Mouse (Mus musculus) erythroblast, embryonic 14.5 days (primary cell): Measurements from ENCODE around the gene Atxn7l3. TPM values are rescaled to one million over a fixed set of nuclear protein-coding genes. Genes with fewer than 3 reads are reported as not detected.

Source experiments
- H3K27me3 ChIP-seq: 2 replicates; pipeline ENCODE4 v1.6.1; 2012; ENCODE audit warnings: inconsistent platforms; ENCODE audit not compliant: control insufficient read depth
- H3K36me3 ChIP-seq: 2 replicates; pipeline ENCODE4 v1.6.1; 2012; ENCODE audit warnings: mild to moderate bottlenecking, inconsistent platforms; ENCODE audit not compliant: control insufficient read depth
- H3K4me1 ChIP-seq: 2 replicates; pipeline ENCODE4 v1.6.1; 2012; ENCODE audit warnings: inconsistent platforms; ENCODE audit not compliant: control insufficient read depth
- H3K4me3 ChIP-seq: replicated peaks from 2 replicates; pipeline ENCODE3; 2012; ENCODE audit warnings: moderate library complexity, mild to moderate bottlenecking, inconsistent platforms
- H3K9me3 ChIP-seq: 2 replicates; pipeline ENCODE4 v1.6.1; 2012; ENCODE audit warnings: low read length, inconsistent platforms, mixed read lengths; ENCODE audit not compliant: control insufficient read depth
- GATA1 ChIP-seq: IDR thresholded peaks from 2 replicates; pipeline ENCODE4 v1.6.1; 2012; ENCODE audit warnings: low read length, inconsistent platforms, mixed read lengths
- TAL1 ChIP-seq: IDR thresholded peaks from 3 replicates; pipeline ENCODE4 v1.6.1; 2012; ENCODE audit warnings: low read length, inconsistent platforms, mixed read lengths
- polyA plus RNA-seq: library from polyadenylated mRNA; stranded (reverse); fragments of >175 nt; gene quantifications from 2 replicates; pipeline ENCODE4 v1.2.3, GENCODE M21; 2012

The Atxn7l3 gene
- polyA plus RNA-seq, 1 experiment, result 6.0 TPM

- Histone ChIP-seq H3K4me3 (no peak overlapping the region), H3K27me3 (peaks cover 72% of the 10 kb centered on the region), H3K9me3 (peaks cover 5% of the 10 kb centered on the region), H3K36me3 (no peaks in the 10 kb centered on the region), H3K4me1 (peaks cover 3% of the 10 kb centered on the region)
- TF ChIP-seq TAL1 (no peak), GATA1 (no peak)
Observed at GRCm38 (mm10) chr11:102334973-102335700, 38.7 kb upstream of the Atxn7l3 start.

DNA sequence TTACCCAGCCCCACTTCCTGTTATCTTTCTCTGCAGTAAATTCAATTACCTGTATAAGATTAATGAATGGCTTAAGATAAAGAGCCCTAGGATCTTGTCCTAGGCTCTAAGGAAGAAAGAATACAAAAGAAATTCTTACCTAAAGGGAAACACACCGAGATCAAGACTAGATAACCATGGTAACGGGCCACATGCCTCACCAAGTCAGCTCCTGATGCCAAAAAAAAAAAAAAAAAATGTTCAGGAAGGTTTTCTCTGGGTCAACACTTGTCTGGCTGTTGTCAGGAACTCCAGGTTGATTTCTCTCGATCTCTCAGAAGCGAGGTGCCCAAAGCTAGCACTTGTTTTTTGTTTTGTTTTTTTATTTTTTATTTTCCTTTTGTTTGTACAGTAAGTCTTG, 37.6 kb upstream of the Atxn7l3 start:
- H3K36me3 ChIP-seq, result no peaks in the 10 kb centered on the region
- no peaks in the 10 kb centered on the region for H3K9me3 ChIP-seq

DNA sequence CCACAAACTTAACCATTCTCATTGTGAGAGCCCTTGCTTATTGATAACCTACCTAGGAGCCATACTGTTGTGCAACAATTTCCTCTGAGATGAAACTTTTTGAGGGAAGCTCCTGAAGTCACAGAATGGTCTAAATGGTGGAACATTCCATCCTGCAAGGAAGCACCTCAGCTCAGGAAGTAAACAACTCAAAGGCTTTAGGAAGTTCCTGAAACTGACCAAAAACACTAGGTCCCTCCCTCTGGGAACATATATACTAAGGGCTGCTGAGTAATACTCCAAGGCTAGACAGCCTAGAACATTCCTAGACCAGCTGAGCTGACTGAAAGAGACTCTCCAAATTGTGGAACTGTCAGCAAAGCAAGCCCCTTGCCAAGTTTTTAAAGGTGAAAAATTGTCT, 36.6 kb upstream of the Atxn7l3 start:
- H3K27me3 ChIP-seq, result peaks cover 73% of the 10 kb centered on the region
- peaks cover 3% of the 10 kb centered on the region for H3K4me1 ChIP-seq
- no peak for TF ChIP-seq TAL1
- TF ChIP-seq GATA1, result no peak
- no peak overlapping the region for H3K4me3 ChIP-seq
- H3K36me3 ChIP-seq, result no peaks in the 10 kb centered on the region
- H3K9me3 ChIP-seq, result no peaks in the 10 kb centered on the region

More for the DNA sequence above, 37.6 kb upstream of the Atxn7l3 start:
- no peak for TF ChIP-seq TAL1
- no peak for TF ChIP-seq GATA1
- peaks cover 73% of the 10 kb centered on the region for H3K27me3 ChIP-seq
- peaks cover 3% of the 10 kb centered on the region for H3K4me1 ChIP-seq
- H3K4me3 ChIP-seq, result no peak overlapping the region

DNA sequence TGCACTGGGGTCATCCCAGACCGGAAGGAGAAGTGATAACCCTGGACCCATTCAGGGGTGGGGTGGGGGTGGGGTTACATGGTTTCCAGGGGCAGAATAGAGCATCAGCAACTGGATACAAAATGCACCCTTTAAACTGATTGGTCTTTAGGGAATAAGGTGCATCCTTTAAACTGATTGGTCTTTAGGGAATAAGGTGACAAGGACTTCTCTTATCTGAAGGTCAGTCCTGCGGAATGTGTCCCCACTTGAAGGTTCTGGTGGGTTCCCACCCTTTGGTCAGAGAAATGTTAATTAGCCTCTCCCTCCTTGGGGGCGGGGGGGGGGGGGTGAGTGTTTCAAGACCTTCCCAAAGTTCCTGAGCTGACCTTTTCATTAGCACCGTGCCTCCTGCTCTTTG, 35.4 kb upstream of the Atxn7l3 start:
- TF ChIP-seq GATA1 (no peak), TAL1 (no peak)
- no peak overlapping the region for H3K4me3 ChIP-seq
- peaks cover 5% of the 10 kb centered on the region for H3K4me1 ChIP-seq
- no peaks in the 10 kb centered on the region for H3K36me3 ChIP-seq
- peaks cover 72% of the 10 kb centered on the region for H3K27me3 ChIP-seq
- H3K9me3 ChIP-seq, result no peaks in the 10 kb centered on the region

DNA sequence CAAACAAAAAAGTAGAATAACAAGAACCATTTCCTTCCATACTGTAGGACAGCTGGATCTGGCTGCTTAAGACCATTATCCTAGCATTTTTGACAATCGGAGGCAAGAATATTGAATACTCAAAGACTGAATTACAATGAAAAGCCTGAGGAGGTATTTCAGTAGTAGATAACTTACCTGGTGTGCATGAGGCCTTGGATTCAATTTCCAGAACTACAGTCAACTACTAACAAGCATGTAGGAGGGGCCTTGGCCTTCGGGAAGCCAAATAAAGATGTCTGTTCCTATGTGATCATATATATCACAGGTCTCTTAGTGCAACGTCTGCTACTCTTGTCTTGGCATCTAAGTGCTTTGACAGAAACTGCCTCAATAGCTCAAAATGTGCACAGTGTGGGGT, 33.6 kb upstream of the Atxn7l3 start:
- H3K9me3 ChIP-seq, result no peaks in the 10 kb centered on the region
- TF ChIP-seq TAL1 (no peak), GATA1 (no peak)
- H3K4me1 ChIP-seq, result peaks cover 2% of the 10 kb centered on the region; the same call in 1 of the 2 replicates
- no peaks in the 10 kb centered on the region for H3K36me3 ChIP-seq
- peaks cover 68% of the 10 kb centered on the region for H3K27me3 ChIP-seq
- H3K4me3 ChIP-seq, result no peak overlapping the region

- H3K36me3 ChIP-seq, result no peaks in the 10 kb centered on the region
- peaks cover 68% of the 10 kb centered on the region for H3K27me3 ChIP-seq
- TF ChIP-seq TAL1 (no peak), GATA1 (no peak)
- no peak overlapping the region for H3K4me3 ChIP-seq
- peaks cover 2% of the 10 kb centered on the region; the same call in 1 of the 2 replicates for H3K4me1 ChIP-seq
- no peaks in the 10 kb centered on the region for H3K9me3 ChIP-seq
Observed at GRCm38 (mm10) chr11:102329518-102329917, 33.1 kb upstream of the Atxn7l3 start.

DNA sequence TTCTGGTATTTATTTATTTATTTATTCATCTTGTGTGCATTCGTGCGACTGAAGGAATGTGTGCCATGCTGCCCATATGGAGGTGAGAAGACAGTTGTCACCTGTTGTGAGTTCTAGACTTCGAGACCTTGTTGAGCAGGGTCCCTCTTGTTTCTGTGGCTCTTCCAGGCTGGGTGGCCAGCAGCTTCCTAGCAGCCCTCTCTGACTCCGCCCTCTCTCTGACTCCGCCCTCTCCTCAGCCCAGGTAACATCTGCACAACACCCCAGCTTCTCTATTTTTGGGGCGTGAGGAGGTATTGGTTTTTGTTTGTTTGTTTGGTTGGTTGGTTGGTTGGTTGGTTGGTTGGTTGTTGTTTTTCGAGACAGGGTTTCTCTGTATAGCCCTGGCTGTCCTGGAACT, 31.4 kb upstream of the Atxn7l3 start:
- Histone ChIP-seq H3K36me3 (no peaks in the 10 kb centered on the region), H3K27me3 (peaks cover 75% of the 10 kb centered on the region), H3K4me1 (peaks cover 2% of the 10 kb centered on the region; the same call in 1 of the 2 replicates), H3K4me3 (no peak overlapping the region), H3K9me3 (no peaks in the 10 kb centered on the region)
- no peak for TF ChIP-seq GATA1

DNA sequence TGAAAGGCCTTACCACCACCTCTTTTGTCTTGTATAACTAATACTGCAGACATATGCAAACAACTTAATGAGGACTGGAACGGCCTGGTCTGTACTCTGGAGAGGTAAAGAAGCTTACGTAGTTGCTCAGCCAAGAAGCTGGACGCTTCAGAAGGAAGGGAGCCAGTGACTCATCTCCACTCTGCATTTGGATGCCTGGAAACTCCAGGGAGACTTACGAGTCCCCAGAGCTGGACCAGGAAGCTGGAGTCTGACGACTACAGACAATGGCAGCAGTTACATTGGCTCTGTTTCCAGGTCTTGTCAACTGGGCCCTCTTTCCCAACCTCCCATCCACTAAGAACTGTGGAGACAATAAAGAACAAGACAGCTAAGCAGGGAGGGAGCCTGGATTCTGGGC, 30.8 kb upstream of the Atxn7l3 start:
- no peaks in the 10 kb centered on the region for H3K36me3 ChIP-seq
- no peaks in the 10 kb centered on the region for H3K9me3 ChIP-seq
- TF ChIP-seq TAL1, result no peak
- TF ChIP-seq GATA1, result no peak
- H3K4me3 ChIP-seq, result no peak overlapping the region
- H3K27me3 ChIP-seq, result peaks cover 74% of the 10 kb centered on the region
- H3K4me1 ChIP-seq, result peaks cover 2% of the 10 kb centered on the region; the same call in 1 of the 2 replicates

DNA sequence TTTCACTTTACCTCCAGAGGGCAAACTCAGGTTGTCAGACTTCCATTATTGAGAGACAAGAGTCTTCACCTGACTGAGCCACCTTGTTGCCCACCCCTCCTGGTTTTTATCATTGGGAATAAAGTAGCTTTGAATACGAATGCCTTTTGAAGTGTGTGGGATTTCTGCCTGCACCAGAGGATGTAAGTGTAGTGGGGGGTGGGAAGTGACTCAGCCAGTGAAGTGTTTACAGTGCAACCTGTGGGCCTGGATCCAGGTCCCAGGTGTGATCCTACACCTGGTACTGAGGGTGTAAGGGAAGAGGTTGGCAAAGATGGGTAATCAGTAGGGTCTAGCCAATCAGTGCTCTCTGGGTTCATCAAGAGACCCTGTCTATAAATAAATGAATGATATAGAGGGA, 27.1 kb upstream of the Atxn7l3 start:
- Histone ChIP-seq H3K9me3 (no peaks in the 10 kb centered on the region), H3K4me1 (peaks cover 20% of the 10 kb centered on the region), H3K36me3 (no peaks in the 10 kb centered on the region), H3K4me3 (no peak overlapping the region), H3K27me3 (peaks cover 67% of the 10 kb centered on the region)
- TF ChIP-seq GATA1, result no peak
- TF ChIP-seq TAL1, result no peak

- Histone ChIP-seq H3K4me3 (no peak overlapping the region), H3K4me1 (peaks cover 19% of the 10 kb centered on the region), H3K36me3 (peaks cover 3% of the 10 kb centered on the region; the same call in 1 of the 2 replicates), H3K9me3 (no peaks in the 10 kb centered on the region), H3K27me3 (peaks cover 54% of the 10 kb centered on the region)
- TF ChIP-seq TAL1 (no peak), GATA1 (no peak)
Observed at GRCm38 (mm10) chr11:102321931-102322330, 25.5 kb upstream of the Atxn7l3 start.
